Mouse (Mus musculus): Measurements from ENCODE around the gene Aldh3a1. TPM values are rescaled to one million over a fixed set of nuclear protein-coding genes. Genes with fewer than 3 reads are reported as not detected.

Aldh3a1 gene
- polyA plus RNA-seq, 1 experiment from 2014 or later = 0.34 TPM

DNA sequence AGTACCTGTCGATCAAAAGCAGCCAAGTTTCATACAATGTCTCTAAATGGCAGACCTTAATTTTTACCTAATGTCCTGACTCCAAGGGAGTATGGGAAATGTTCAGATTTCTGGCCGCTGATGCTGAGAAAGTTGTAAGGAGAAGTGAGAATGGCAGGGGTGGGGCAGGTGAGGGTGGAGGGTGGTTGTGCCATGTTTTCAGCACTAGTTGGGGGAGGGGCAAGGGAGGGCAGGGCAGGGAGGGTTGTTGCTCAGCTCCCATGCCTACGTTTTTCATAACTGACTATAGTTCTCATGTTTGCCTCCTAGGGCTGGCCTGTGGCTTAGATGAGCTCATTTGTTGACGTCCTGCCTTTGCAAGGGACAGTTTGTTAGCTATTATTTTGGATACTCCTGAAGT, 18.2 kb downstream of the Aldh3a1 start:
- H3K9ac ChIP-seq (ENCODE audit: low read length) = no peak overlapping the region
- H3K4me3 ChIP-seq (ENCODE audit: low read length) = no peak overlapping the region
- H3K27me3 ChIP-seq (ENCODE audit: control insufficient read depth, insufficient read depth, low read depth, low read length) = no peaks in the 10 kb centered on the region
- H3K36me3 ChIP-seq (ENCODE audit: control insufficient read depth, insufficient read depth, low read length) = no peaks in the 10 kb centered on the region
- no peak for ATAC-seq (ENCODE audit: low read depth)
- H3K9me3 ChIP-seq (ENCODE audit: control insufficient read depth, low read length) = no peaks in the 10 kb centered on the region
- H3K4me1 ChIP-seq (replicated peaks; ENCODE audit: control insufficient read depth, insufficient read depth, low read length) = no peaks in the 10 kb centered on the region; the same call in 1 of the 2 replicates
- no peak overlapping the region for H3K27ac ChIP-seq (ENCODE audit: low read length)
- H3K4me2 ChIP-seq (ENCODE audit: low read depth, low read length) = no peak overlapping the region
- 69% methylated on average over 4 of the region's 4 CpGs for WGBS

DNA sequence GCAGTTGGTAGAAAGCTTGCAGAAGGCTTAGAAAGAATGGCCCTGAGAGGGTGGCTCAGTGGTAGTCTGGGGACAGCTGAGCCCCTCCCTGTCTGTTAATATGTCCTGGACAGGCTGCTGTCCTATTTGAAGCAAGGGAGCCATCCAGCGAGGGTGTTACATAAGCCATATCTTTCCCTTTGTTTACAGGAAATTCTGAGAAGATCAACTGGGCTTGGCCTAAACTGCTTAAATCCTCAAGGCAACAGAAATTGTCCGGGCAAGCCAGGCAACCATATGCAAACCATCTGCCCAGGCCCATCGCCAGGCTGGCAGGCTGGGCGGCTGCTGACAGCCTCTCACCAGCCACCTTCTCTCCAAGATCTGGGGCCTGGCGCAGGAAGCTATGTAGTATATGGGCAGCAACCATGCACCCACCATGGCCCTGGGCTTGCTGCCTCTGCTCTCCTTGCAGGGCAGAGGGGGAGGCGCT, 18.6 kb downstream of the Aldh3a1 start:
- no peaks in the 10 kb centered on the region for H3K9me3 ChIP-seq (ENCODE audit: control insufficient read depth, low read length)
- H3K4me2 ChIP-seq (ENCODE audit: low read depth, low read length) = no peak overlapping the region
- H3K4me3 ChIP-seq (ENCODE audit: low read length) = no peak overlapping the region
- no peak overlapping the region for H3K9ac ChIP-seq (ENCODE audit: low read length)
- no peaks in the 10 kb centered on the region for H3K27me3 ChIP-seq (ENCODE audit: control insufficient read depth, insufficient read depth, low read depth, low read length)
- no peaks in the 10 kb centered on the region for H3K36me3 ChIP-seq (ENCODE audit: control insufficient read depth, insufficient read depth, low read length)
- ATAC-seq (ENCODE audit: low read depth) = peak; percentile 77
- WGBS = 58% methylated on average over 6 of the region's 6 CpGs
- H3K4me1 ChIP-seq (replicated peaks; ENCODE audit: control insufficient read depth, insufficient read depth, low read length) = no peaks in the 10 kb centered on the region; the same call in 1 of the 2 replicates
- H3K27ac ChIP-seq (ENCODE audit: low read length) = no peak overlapping the region

DNA sequence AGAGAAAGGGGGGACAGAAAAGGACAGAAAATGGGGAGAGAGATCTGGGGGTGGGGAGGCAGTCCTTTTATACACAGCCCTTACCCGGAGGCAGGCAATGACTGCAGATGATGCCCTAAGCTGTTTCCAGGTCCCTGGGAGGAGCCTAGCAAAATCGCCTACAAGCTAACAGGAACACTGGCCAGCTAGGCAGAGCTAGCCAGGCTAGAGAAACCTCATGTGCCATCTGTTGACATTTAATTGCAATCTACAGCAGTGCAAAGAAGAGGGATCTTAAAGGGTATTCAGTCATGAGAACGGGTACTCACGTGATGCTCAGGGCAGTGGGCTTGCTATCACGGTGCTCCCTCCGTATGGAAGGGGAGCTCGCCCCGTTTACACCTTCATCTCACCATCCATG, 20.5 kb downstream of the Aldh3a1 start:
- Histone ChIP-seq H3K27me3 (ENCODE audit: control insufficient read depth, insufficient read depth, low read depth, low read length) (no peaks in the 10 kb centered on the region), H3K9me3 (ENCODE audit: control insufficient read depth, low read length) (no peaks in the 10 kb centered on the region), H3K4me2 (ENCODE audit: low read depth, low read length) (no peak overlapping the region), H3K36me3 (ENCODE audit: control insufficient read depth, insufficient read depth, low read length) (no peaks in the 10 kb centered on the region), H3K27ac (ENCODE audit: low read length) (no peak overlapping the region), H3K4me1 (replicated peaks; ENCODE audit: control insufficient read depth, insufficient read depth, low read length) (peaks cover 5% of the 10 kb centered on the region; the same call in 1 of the 2 replicates), H3K9ac (ENCODE audit: low read length) (no peak overlapping the region), H3K4me3 (ENCODE audit: low read length) (no peak overlapping the region)
- 76% methylated on average over 8 of the region's 8 CpGs for WGBS
- no peak for ATAC-seq (ENCODE audit: low read depth)

GRCm38 (mm10) chr11:61228406-61228805, 21.1 kb downstream of the Aldh3a1 start:
- H3K4me3 ChIP-seq (ENCODE audit: low read length) = no peak overlapping the region
- H3K4me2 ChIP-seq (ENCODE audit: low read depth, low read length) = no peak overlapping the region
- ATAC-seq (ENCODE audit: low read depth) = no peak
- H3K9me3 ChIP-seq (ENCODE audit: control insufficient read depth, low read length) = no peaks in the 10 kb centered on the region
- H3K36me3 ChIP-seq (ENCODE audit: control insufficient read depth, insufficient read depth, low read length) = no peaks in the 10 kb centered on the region
- WGBS = 67% methylated on average over 3 of the region's 3 CpGs
- H3K4me1 ChIP-seq (replicated peaks; ENCODE audit: control insufficient read depth, insufficient read depth, low read length) = peaks cover 5% of the 10 kb centered on the region; the same call in 1 of the 2 replicates
- no peaks in the 10 kb centered on the region for H3K27me3 ChIP-seq (ENCODE audit: control insufficient read depth, insufficient read depth, low read depth, low read length)
- H3K27ac ChIP-seq (ENCODE audit: low read length) = no peak overlapping the region
- no peak overlapping the region for H3K9ac ChIP-seq (ENCODE audit: low read length)

- H3K4me2 ChIP-seq (ENCODE audit: low read depth, low read length) = peak overlapping the region; percentile 39; the same call in 1 of the 2 replicates
- H3K4me1 ChIP-seq (replicated peaks; ENCODE audit: control insufficient read depth, insufficient read depth, low read length) = peaks cover 5% of the 10 kb centered on the region
- no peak overlapping the region for H3K9ac ChIP-seq (ENCODE audit: low read length)
- no peaks in the 10 kb centered on the region for H3K9me3 ChIP-seq (ENCODE audit: control insufficient read depth, low read length)
- WGBS = 4% methylated on average over 9 of the region's 9 CpGs
- H3K27me3 ChIP-seq (ENCODE audit: control insufficient read depth, insufficient read depth, low read depth, low read length) = no peaks in the 10 kb centered on the region
- peak; percentile 59; the same call in 1 of the 2 replicates for ATAC-seq (ENCODE audit: low read depth)
- H3K27ac ChIP-seq (ENCODE audit: low read length) = no peak overlapping the region
- no peaks in the 10 kb centered on the region for H3K36me3 ChIP-seq (ENCODE audit: control insufficient read depth, insufficient read depth, low read length)
- no peak overlapping the region for H3K4me3 ChIP-seq (ENCODE audit: low read length)
Measured at GRCm38 (mm10) chr11:61231329-61231728, 24.0 kb downstream of the Aldh3a1 start.

DNA sequence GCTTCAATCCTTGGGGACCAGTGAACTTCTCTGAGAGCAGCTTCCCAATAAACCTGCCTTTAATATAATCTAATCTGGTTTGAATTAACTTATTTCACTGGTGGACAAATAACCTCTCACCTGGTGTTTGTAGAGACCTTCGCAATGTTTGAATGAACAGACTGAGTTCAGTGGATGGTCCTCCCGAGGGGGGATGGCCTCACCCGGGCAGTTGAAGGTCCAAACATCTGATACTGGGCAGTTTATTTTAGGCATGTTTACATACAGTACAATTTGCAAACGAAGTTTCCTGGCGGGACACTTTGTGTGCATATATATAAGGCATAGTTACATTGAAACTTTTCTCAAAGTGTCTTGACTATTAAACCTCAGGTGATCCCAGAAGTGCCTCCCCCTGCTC, 26.8 kb downstream of the Aldh3a1 start:
- H3K4me1 ChIP-seq (replicated peaks; ENCODE audit: control insufficient read depth, insufficient read depth, low read length) = peaks cover 5% of the 10 kb centered on the region
- no peak overlapping the region for H3K27ac ChIP-seq (ENCODE audit: low read length)
- no peaks in the 10 kb centered on the region for H3K9me3 ChIP-seq (ENCODE audit: control insufficient read depth, low read length)
- H3K4me3 ChIP-seq (ENCODE audit: low read length) = no peak overlapping the region
- ATAC-seq (ENCODE audit: low read depth) = no peak
- H3K4me2 ChIP-seq (ENCODE audit: low read depth, low read length) = no peak overlapping the region
- no peak overlapping the region for H3K9ac ChIP-seq (ENCODE audit: low read length)
- no peaks in the 10 kb centered on the region for H3K36me3 ChIP-seq (ENCODE audit: control insufficient read depth, insufficient read depth, low read length)
- no peaks in the 10 kb centered on the region for H3K27me3 ChIP-seq (ENCODE audit: control insufficient read depth, insufficient read depth, low read depth, low read length)
- WGBS = 16% methylated on average over 5 of the region's 5 CpGs

GRCm38 (mm10) chr11:61236015-61236414, 28.7 kb downstream of the Aldh3a1 start:
- 83% methylated on average over 3 of the region's 3 CpGs for WGBS
- Histone ChIP-seq H3K27me3 (ENCODE audit: control insufficient read depth, insufficient read depth, low read depth, low read length) (no peaks in the 10 kb centered on the region), H3K4me1 (replicated peaks; ENCODE audit: control insufficient read depth, insufficient read depth, low read length) (peaks cover 5% of the 10 kb centered on the region), H3K9me3 (ENCODE audit: control insufficient read depth, low read length) (no peaks in the 10 kb centered on the region), H3K4me2 (ENCODE audit: low read depth, low read length) (no peak overlapping the region), H3K27ac (ENCODE audit: low read length) (no peak overlapping the region), H3K36me3 (ENCODE audit: control insufficient read depth, insufficient read depth, low read length) (no peaks in the 10 kb centered on the region), H3K4me3 (ENCODE audit: low read length) (no peak overlapping the region), H3K9ac (ENCODE audit: low read length) (no peak overlapping the region)
- ATAC-seq (ENCODE audit: low read depth) = no peak

DNA sequence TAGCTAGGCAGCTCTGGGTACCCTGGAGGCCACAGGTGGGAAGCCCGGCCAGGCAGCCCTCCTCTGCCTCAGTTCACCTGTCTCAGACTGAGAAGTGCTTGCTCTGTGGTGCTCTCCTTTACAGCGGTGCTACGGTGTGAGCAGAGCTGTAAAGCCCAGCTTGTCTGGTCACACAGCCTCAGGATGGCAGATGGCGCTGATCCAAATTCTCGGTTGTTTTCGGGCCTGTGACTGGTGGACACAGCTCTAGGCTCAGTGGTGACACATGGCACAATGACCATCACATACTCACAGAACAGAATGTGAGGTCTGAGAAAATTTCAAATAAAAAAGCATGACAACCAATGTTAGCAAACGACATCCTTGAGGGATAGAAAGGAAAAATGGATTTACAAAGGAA, 37.1 kb downstream of the Aldh3a1 start:
- H3K4me2 ChIP-seq (ENCODE audit: low read depth, low read length) = no peak overlapping the region
- peaks cover 22% of the 10 kb centered on the region for H3K36me3 ChIP-seq (ENCODE audit: control insufficient read depth, insufficient read depth, low read length)
- no peak overlapping the region for H3K27ac ChIP-seq (ENCODE audit: low read length)
- H3K4me1 ChIP-seq (replicated peaks; ENCODE audit: control insufficient read depth, insufficient read depth, low read length) = no peaks in the 10 kb centered on the region
- H3K4me3 ChIP-seq (ENCODE audit: low read length) = no peak overlapping the region
- no peak overlapping the region for H3K9ac ChIP-seq (ENCODE audit: low read length)
- 73% methylated on average over 7 of the region's 7 CpGs for WGBS
- no peak for ATAC-seq (ENCODE audit: low read depth)
- no peaks in the 10 kb centered on the region for H3K9me3 ChIP-seq (ENCODE audit: control insufficient read depth, low read length)
- no peaks in the 10 kb centered on the region for H3K27me3 ChIP-seq (ENCODE audit: control insufficient read depth, insufficient read depth, low read depth, low read length)

- no peak overlapping the region for H3K4me2 ChIP-seq (ENCODE audit: low read depth, low read length)
- WGBS = 83% methylated on average over 10 of the region's 10 CpGs
- no peaks in the 10 kb centered on the region for H3K9me3 ChIP-seq (ENCODE audit: control insufficient read depth, low read length)
- H3K27ac ChIP-seq (ENCODE audit: low read length) = no peak overlapping the region
- H3K4me1 ChIP-seq (replicated peaks; ENCODE audit: control insufficient read depth, insufficient read depth, low read length) = no peaks in the 10 kb centered on the region
- H3K27me3 ChIP-seq (ENCODE audit: control insufficient read depth, insufficient read depth, low read depth, low read length) = no peaks in the 10 kb centered on the region
- H3K4me3 ChIP-seq (ENCODE audit: low read length) = no peak overlapping the region
- H3K36me3 ChIP-seq (ENCODE audit: control insufficient read depth, insufficient read depth, low read length) = peaks cover 36% of the 10 kb centered on the region
- ATAC-seq (ENCODE audit: low read depth) = no peak
- no peak overlapping the region for H3K9ac ChIP-seq (ENCODE audit: low read length)
Measured at GRCm38 (mm10) chr11:61251741-61252140, 44.4 kb downstream of the Aldh3a1 start.

DNA sequence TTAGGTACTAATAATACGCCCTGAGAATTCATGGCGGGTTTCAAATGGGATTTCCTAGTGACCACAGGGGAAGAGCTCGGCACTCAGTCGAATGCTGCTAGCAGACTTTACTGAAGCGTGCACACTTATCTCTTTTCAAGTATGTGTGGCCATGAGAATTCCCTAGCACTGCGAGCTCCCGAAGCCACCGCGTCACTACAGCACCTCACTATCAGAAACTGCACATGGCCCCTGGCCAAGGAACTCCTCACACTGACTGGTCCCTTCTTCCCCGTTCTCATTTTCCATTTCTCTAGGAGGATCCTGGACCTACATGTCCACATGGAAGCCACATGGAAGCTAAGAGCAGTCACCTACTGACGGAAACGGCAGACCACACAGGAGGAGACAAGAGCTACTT, 45.5 kb downstream of the Aldh3a1 start:
- Histone ChIP-seq H3K27ac (ENCODE audit: low read length) (no peak overlapping the region), H3K9me3 (ENCODE audit: control insufficient read depth, low read length) (no peaks in the 10 kb centered on the region), H3K4me2 (ENCODE audit: low read depth, low read length) (no peak overlapping the region), H3K4me3 (ENCODE audit: low read length) (no peak overlapping the region), H3K9ac (ENCODE audit: low read length) (no peak overlapping the region), H3K27me3 (ENCODE audit: control insufficient read depth, insufficient read depth, low read depth, low read length) (no peaks in the 10 kb centered on the region), H3K4me1 (replicated peaks; ENCODE audit: control insufficient read depth, insufficient read depth, low read length) (no peaks in the 10 kb centered on the region), H3K36me3 (ENCODE audit: control insufficient read depth, insufficient read depth, low read length) (peaks cover 32% of the 10 kb centered on the region)
- WGBS = 80% methylated on average over 12 of the region's 12 CpGs
- no peak for ATAC-seq (ENCODE audit: low read depth)

All from lung, embryonic 16.5 days (tissue).